Mouse (Mus musculus) adrenal gland, postnatal 25 days (tissue): ENCODE results near the gene Gm21897. TPM values are rescaled to one million over a fixed set of nuclear protein-coding genes. Genes with fewer than 3 reads are reported as not detected.
"Not testable (repeated sequence)": the region's sequence is repeated elsewhere in the genome, so short reads cannot be mapped to it uniquely, and the experiment has no call there.

Experiments
- DNase-seq: peaks from one replicate; pipeline ENCODE4 v3.0.0; 2021; ENCODE audit warnings: mixed read lengths
- long read RNA-seq: library from polyadenylated mRNA; stranded (forward); transcript quantifications from one replicate; pipeline ENCODE4 v2.0.0, GENCODE M21; 2021
- total RNA-seq: library from RNA; stranded (reverse); gene quantifications from 2 replicates; pipeline ENCODE4 v1.2.3, GENCODE M21; 2021

Gm21897 gene
- not detected in 2 replicates for total RNA-seq
- long read RNA-seq: 0 reads

DNA sequence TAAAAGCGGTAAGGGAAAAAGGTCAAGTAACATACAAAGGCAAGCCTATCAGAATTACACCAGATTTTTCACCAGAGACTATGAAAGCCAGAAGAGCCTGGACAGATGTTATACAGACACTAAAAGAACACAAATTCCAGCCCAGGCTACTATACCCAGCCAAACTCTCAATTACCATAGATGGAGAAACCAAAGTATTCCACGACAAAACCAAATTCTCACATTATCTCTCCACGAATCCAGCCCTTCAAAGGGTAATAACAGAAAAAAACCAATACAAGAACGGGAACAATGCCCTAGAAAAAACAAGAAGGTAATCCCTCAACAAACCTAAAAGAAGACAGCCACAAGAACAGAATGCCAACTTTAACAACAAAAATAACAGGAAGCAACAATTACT is at the start of gene Gm21897:
Gm21897 (plus strand) TSS at position 301 of the 400 bp plus-strand sequence.
- not testable (repeated sequence) for DNase-seq

DNA sequence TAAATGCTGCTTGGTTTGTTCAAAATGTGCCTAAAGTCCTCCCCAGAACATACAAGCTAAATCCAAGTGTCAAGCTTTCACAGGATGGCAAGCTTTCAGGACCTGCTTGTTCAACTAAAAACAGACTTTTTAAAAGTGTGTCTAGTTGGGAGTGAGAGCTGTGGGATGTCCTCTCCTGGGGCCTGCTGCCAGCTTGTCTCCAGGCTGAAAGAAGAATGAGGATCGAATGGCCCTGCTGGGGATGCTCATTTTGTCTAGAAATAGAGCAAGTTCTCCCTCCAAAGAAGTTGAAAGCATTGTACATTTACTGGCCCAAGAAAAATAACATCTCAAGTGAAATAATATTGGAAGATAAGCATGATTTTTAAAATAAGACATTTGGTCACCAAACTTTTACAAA is 45.0 kb upstream of the Gm21897 start:
- no peak for DNase-seq

GRCm38 (mm10) chr16:15277461-15277860 is 39.8 kb upstream of the Gm21897 start:
- DNase-seq: no peak

GRCm38 (mm10) chr16:15293041-15293440 is 24.2 kb upstream of the Gm21897 start:
- DNase-seq: no peak

DNA sequence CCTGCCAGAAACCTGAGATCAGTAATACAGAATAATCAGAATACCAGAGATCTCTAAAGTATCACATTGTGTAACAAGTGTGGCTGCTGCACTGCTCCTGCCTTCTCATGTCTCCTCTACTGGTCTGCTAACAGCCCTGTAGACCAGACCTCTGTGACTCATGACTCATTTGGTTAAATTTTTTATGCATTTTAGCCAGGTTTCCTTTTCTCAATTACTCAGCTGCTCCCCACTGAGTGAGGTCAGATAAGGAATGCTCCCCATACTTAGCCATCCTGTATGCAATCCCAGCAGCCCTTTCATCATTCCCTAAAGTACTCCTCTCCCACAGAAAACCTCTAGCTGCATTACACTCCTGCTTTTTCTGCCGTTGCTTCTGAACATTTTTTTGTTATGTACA is 23.0 kb upstream of the Gm21897 start:
- no peak for DNase-seq

- peak; percentile 9 for DNase-seq
These were observed 22.2 kb upstream of the Gm21897 start for GRCm38 (mm10) chr16:15294911-15295659.

- no peak for DNase-seq
These were observed 17.3 kb downstream of the Gm21897 start for GRCm38 (mm10) chr16:15334526-15334925.

- DNase-seq: no peak
These were observed 21.8 kb downstream of the Gm21897 start for GRCm38 (mm10) chr16:15339051-15339450.

GRCm38 (mm10) chr16:15346045-15346444 is 28.8 kb downstream of the Gm21897 start:
- DNase-seq: no peak

DNA sequence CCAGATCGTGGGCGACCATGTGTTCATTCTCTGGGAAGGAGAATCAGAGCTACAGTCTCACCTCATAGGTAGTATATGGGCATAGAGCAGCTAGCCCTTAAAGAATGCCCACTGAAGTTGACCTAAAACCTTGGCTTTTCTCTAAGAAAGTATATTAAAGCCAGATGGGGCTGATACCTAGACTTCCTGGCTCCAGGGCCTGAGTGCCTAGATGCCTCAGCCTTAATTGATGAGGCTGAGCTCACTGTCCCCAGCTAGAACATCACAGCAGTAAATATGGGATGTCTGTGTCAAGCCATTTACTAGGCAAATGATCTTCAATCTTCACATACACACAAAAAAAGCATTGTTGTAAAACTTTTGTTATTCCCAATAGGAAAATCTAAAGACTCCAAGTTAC is 32.1 kb downstream of the Gm21897 start:
- no peak for DNase-seq

DNA sequence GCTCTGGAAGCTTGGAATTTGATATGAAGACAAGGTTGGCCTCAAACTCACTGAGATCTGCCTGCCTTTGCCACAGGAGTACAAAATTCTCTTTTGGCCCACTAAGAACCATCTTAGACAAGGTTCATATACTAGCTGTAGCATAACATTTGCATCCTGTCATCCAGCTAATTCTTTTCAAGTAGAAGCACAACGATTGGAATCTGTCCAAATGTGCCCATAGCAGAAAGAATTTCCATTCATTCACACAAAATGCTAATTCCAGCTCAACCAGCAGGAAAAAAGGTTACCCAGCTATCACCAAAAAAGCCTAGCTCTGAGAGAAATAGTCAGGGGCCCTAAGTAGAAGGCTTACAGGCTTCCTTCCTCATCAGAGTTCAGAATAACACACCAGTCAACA is 34.0 kb downstream of the Gm21897 start:
- DNase-seq: no peak

DNA sequence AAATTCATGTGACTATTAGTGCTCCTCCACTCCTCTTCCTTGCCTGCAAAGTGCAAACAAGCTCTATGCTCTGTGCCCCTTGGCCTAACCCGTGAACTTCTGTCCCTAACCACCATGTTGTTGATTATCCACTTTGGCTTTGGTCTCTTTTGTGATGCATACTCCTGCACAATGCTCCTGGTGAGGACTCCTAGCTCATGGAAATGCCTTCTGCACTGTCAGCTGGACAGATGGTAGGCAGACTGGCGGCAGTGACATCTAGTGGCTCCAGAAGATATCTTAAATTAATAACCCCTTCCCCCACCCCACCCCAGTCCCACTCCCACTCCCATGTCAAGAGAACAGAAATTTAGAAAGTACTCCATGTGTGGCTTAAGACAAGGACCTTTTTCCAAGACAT is 35.1 kb downstream of the Gm21897 start:
- no peak for DNase-seq

DNA sequence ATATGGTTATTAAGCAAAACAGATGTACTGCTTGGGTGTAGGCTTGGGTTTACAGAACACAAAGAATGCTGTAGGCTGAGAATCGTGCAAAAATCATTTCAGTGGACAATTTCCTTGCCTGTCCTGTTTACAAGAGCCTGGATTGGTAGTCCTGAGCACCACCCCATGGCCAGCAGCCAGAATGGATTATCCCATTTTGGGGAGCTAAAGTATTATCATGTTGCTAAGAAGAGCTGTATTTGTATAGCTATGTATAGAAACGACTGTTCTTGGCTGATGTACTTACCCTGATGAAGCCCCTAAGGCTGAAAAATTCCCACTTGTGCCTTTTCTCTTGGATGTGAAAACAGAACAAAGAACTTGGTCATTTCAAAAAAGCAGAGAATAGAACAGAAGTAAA is 37.6 kb downstream of the Gm21897 start:
- no peak for DNase-seq

DNA sequence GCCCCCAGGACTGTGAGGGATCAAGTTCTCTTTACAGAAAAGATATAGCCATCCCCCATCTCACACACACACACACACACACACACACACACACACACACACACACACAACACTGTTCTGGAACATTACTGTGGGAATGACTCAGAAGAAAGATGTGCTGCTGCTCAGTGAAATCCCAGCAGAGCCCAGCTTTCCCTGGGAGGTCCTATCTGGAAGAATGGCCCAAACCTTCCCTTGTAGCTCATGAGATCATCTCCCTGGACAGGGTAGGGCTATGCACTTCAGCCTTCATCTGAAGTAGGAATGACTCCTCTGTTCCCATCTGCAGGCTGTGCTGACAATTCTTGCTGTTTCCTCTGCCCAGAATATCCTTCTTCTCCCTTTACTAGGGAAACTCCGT is 38.1 kb downstream of the Gm21897 start:
- no peak for DNase-seq

DNA sequence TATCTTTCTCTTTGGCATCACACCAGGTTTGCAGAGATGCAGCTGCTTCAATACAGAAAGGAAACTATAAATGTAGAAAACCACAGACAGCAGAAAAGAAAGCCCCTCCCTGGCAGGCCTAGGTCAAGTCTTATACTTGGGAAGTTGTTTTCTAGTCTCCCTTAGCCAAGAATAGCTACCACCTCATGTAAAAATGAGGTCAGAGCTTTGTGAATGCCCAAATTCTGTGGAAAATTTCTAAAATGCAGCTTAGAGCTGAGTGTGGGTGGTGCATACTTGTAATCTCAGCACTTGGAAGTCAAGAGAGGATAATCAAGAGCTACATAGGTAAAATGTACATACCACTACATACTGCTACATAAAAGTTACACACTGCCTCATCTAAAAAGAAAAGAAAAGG is 40.5 kb downstream of the Gm21897 start:
- DNase-seq: no peak

DNA sequence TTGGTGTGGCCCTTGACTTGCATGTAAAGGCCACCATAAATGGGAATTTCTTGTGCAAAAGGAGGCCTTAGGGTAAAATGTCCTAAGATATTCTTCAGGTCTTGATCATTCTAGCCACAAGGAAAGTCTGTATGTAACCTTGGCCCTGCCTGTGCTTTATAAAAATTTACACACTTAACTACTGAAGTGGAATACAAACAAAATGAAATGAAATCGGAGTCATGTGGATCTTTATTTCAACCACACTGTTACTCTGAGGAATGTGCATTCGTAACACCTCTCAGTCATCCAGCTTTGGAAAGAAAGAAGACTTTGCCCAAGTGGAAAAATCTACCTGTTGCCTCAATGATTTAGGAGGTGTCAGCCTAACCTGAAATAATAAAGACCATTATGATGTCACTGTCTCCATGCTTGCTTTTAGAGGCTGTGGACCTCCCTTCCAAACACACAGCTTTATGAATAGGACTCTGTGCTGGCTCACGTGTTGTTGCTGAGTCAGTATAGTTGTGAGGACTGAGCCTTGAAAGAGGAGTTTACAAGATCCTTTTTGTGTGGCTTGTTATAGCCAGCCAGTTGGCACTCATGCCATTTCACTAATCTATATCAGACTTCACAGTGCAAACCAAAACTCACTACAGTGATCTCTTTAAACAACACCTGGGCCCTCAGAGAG is 42.0 kb downstream of the Gm21897 start:
- DNase-seq: no peak

- no peak for DNase-seq
These were observed 43.6 kb downstream of the Gm21897 start for GRCm38 (mm10) chr16:15360825-15361224.
